Mouse (Mus musculus): ENCODE results near the gene Socs7.

DNA sequence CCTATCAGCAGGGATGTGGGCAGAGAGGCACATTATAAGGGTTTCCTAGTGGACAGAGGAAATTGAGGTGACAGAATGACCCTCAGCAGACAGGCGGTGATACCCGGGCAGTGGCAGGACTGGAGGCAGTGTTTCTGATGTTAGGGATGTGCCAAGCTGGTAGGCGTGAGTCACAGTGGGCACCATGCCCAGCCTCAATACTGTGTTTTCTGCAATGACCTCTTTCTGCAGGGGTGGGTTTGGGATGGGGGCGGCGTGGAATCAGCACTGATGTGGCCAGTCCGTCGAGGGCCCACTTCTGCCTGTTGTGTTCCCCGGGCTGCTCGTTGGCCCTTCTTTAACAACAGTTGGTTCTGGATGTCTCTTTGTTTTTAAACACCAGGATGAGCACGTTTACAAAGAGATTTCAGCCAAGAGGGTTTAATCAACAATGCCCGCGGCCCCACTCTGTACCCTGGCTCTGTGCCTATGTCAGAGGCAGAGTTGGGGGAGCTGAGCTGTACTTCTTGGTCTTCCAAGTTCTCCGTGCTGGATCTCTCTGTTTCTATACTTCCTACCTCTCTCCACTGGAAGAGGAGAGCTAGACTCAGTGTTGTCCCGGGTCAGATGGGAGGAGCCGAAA is 78.8 kb downstream of the Socs7 start:
- TF ChIP-seq CTCF (IDR thresholded peaks at IDR 0.05; ENCODE audit: low read depth, low read length) (no peak), POLR2A (IDR thresholded peaks at IDR 0.05; ENCODE audit: borderline replicate concordance, low read depth, low read length) (no peak)
